Mouse (Mus musculus) CH12.LX (cell line): Measurements from ENCODE around the gene Kctd19. TPM values are rescaled to one million over a fixed set of nuclear protein-coding genes. Genes with fewer than 3 reads are reported as not detected.

Experiments
- DNase-seq: peaks from one replicate; pipeline ENCODE4 v3.0.0-alpha.2; 2013; ENCODE audit errors: extremely low read depth
- H3K27ac ChIP-seq: 2 replicates; pipeline ENCODE4 v1.5.1; 2012; ENCODE audit warnings: low read depth, mild to moderate bottlenecking, control low read depth, moderate library complexity; ENCODE audit not compliant: insufficient read depth
- H3K27me3 ChIP-seq: replicated peaks from 2 replicates; pipeline ENCODE3; 2012; ENCODE audit warnings: inconsistent platforms
- H3K36me3 ChIP-seq, 2 experiments: replicated peaks in 1 of 2; 2 replicates each; pipeline versions ENCODE3 to v1.6.1; 2012; ENCODE audit warnings: inconsistent platforms in 1 of 2, low read length in 1 of 2, mild to moderate bottlenecking in 1 of 2, mixed read lengths in 1 of 2, moderate library complexity in 1 of 2; ENCODE audit not compliant: control insufficient read depth in 1 of 2, insufficient read depth in 1 of 2
- H3K4me1 ChIP-seq, 2 experiments: 2 replicates each; pipeline ENCODE4 v1.6.1; 2012; ENCODE audit warnings: inconsistent platforms in 1 of 2, moderate library complexity in 1 of 2; ENCODE audit not compliant: insufficient read depth in 2 of 2, control insufficient read depth in 1 of 2
- H3K4me2 ChIP-seq: 2 replicates; pipeline ENCODE4 v1.6.1; 2012; ENCODE audit warnings: low read depth, mild to moderate bottlenecking, control low read depth; ENCODE audit not compliant: poor library complexity, insufficient read depth, severe bottlenecking
- H3K4me3 ChIP-seq, 3 experiments: fragments of 150-350 bp in 1 of 3; sonication (generic) in 1 of 3; replicated peaks in 1 of 3; 2 replicates each; pipeline versions ENCODE3 to v1.5.1; 2011 to 2012; ENCODE audit warnings: low read depth in 2 of 3, low read length in 2 of 3, mild to moderate bottlenecking in 2 of 3, moderate library complexity in 2 of 3, control low read depth in 1 of 3, improper control_type of control experiment in 1 of 3, inconsistent platforms in 1 of 3, mixed read lengths in 1 of 3; ENCODE audit not compliant: poor library complexity in 1 of 3
- H3K79me2 ChIP-seq: replicated peaks from 2 replicates; pipeline ENCODE4 v1.6.1; 2012; ENCODE audit warnings: mild to moderate bottlenecking, moderate library complexity; ENCODE audit not compliant: control insufficient read depth, poor library complexity, insufficient read depth, severe bottlenecking; ENCODE audit errors: extremely low read depth
- H3K9ac ChIP-seq: 2 replicates; pipeline ENCODE4 v1.6.1; 2012; ENCODE audit warnings: low read depth, mild to moderate bottlenecking, control low read depth, moderate library complexity; ENCODE audit not compliant: insufficient read depth
- H3K9me3 ChIP-seq: replicated peaks from 2 replicates; pipeline ENCODE3; 2012; ENCODE audit warnings: low read length, inconsistent platforms, mixed read lengths
- BHLHE40 ChIP-seq: IDR thresholded peaks from 2 replicates; pipeline ENCODE4 v1.6.1; 2011; ENCODE audit warnings: mild to moderate bottlenecking, low read depth, low read length, improper control_type of control experiment
- CHD2 ChIP-seq: IDR thresholded peaks from 2 replicates; pipeline ENCODE4 v1.6.1; 2011; ENCODE audit warnings: low read length, improper control_type of control experiment
- E2F4 ChIP-seq: IDR thresholded peaks from 2 replicates; pipeline ENCODE4 v1.6.1; 2011; ENCODE audit warnings: low read depth, low read length, improper control_type of control experiment; ENCODE audit not compliant: insufficient replicate concordance
- ELF1 ChIP-seq: IDR thresholded peaks from 2 replicates; pipeline ENCODE4 v1.6.1; 2014; ENCODE audit warnings: low read depth, mild to moderate bottlenecking, inconsistent platforms, low read length, improper control_type of control experiment
- EP300 ChIP-seq: IDR thresholded peaks from 2 replicates; pipeline ENCODE4 v1.6.1; 2011; ENCODE audit warnings: low read length, improper control_type of control experiment
- ETS1 ChIP-seq: conservative IDR thresholded peaks from 2 replicates; pipeline ENCODE4 v1.6.1; 2012; ENCODE audit warnings: low read depth, mild to moderate bottlenecking, inconsistent platforms, low read length, improper control_type of control experiment, moderate library complexity
- IRF4 ChIP-seq: IDR thresholded peaks from 2 replicates; pipeline ENCODE4 v1.6.1; 2014; ENCODE audit warnings: low read depth, mild to moderate bottlenecking, inconsistent platforms, low read length, improper control_type of control experiment
- JUN ChIP-seq: IDR thresholded peaks from 2 replicates; pipeline ENCODE4 v1.6.1; 2011; ENCODE audit warnings: low read depth, mild to moderate bottlenecking, low read length, improper control_type of control experiment, moderate library complexity; ENCODE audit not compliant: insufficient read depth
- JUND ChIP-seq: conservative IDR thresholded peaks from 2 replicates; pipeline ENCODE4 v1.6.1; 2011; ENCODE audit warnings: low read depth, low read length, improper control_type of control experiment
- MAFK ChIP-seq: IDR thresholded peaks from 2 replicates; pipeline ENCODE4 v1.6.1; 2011; ENCODE audit warnings: low read length, improper control_type of control experiment; ENCODE audit not compliant: insufficient replicate concordance
- MAX ChIP-seq: IDR thresholded peaks from 2 replicates; pipeline ENCODE4 v1.6.1; 2011; ENCODE audit warnings: low read length, improper control_type of control experiment
- MAZ ChIP-seq: IDR thresholded peaks from 2 replicates; pipeline ENCODE4 v1.6.1; 2012; ENCODE audit warnings: low read depth, mild to moderate bottlenecking, inconsistent platforms, low read length, improper control_type of control experiment, moderate library complexity
- MXI1 ChIP-seq: IDR thresholded peaks from 2 replicates; pipeline ENCODE4 v1.6.1; 2011; ENCODE audit warnings: mild to moderate bottlenecking, low read depth, low read length, improper control_type of control experiment
- MYC ChIP-seq: IDR thresholded peaks from 2 replicates; pipeline ENCODE4 v1.6.1; 2011; ENCODE audit warnings: low read depth, mild to moderate bottlenecking, improper control_type of control experiment, low read length
- NELFE ChIP-seq: IDR thresholded peaks from 2 replicates; pipeline ENCODE4 v1.6.1; 2011; ENCODE audit warnings: low read depth, low read length, improper control_type of control experiment
- SMC3 ChIP-seq: IDR thresholded peaks from 2 replicates; pipeline ENCODE4 v1.6.1; 2011; ENCODE audit warnings: low read depth, low read length, improper control_type of control experiment
- TBP ChIP-seq: conservative IDR thresholded peaks from 2 replicates; pipeline ENCODE4 v1.6.1; 2011; ENCODE audit warnings: low read depth, low read length, improper control_type of control experiment
- TCF12 ChIP-seq: IDR thresholded peaks from 2 replicates; pipeline ENCODE4 v1.6.1; 2014; ENCODE audit warnings: low read depth, mild to moderate bottlenecking, inconsistent platforms, low read length, improper control_type of control experiment
- UBTF ChIP-seq: IDR thresholded peaks from 2 replicates; pipeline ENCODE4 v1.6.1; 2012; ENCODE audit warnings: low read depth, mild to moderate bottlenecking, inconsistent platforms, low read length, improper control_type of control experiment, moderate library complexity
- ZKSCAN1 ChIP-seq: IDR thresholded peaks from 2 replicates; pipeline ENCODE4 v1.6.1; 2012; ENCODE audit warnings: low read depth, inconsistent platforms, low read length, improper control_type of control experiment, borderline replicate concordance
- ZMIZ1 ChIP-seq: IDR thresholded peaks from 2 replicates; pipeline ENCODE4 v1.6.1; 2012; ENCODE audit warnings: low read depth, mild to moderate bottlenecking, inconsistent platforms, low read length, improper control_type of control experiment
- ZNF384 ChIP-seq: IDR thresholded peaks from 2 replicates; pipeline ENCODE4 v1.6.1; 2012; ENCODE audit warnings: low read depth, low read length, improper control_type of control experiment, inconsistent platforms
- dilution Hi-C: fragments of 300-500 bp; cut with MboI; formaldehyde crosslinking; loops from 2 replicates; pipeline ENCODE4 v1.14.3; 2020; ENCODE audit warnings: low sequenced_read_pairs; ENCODE audit not compliant: extremely low pct_unique_long_range_greater_than_20kb, extremely low pct_ligation_motif_present
- in situ Hi-C: fragments of 300-500 bp; cut with MboI; formaldehyde crosslinking; loops from 3 replicates; pipeline ENCODE4 v1.14.3; 2019; ENCODE audit warnings: low sequenced_read_pairs, low pct_ligation_motif_present, low pct_unique_long_range_greater_than_20kb, mixed read lengths
- polyA plus RNA-seq: library from polyadenylated mRNA; unstranded; fragments of >175 nt; gene quantifications from 2 replicates; pipeline ENCODE4 v1.2.1, GENCODE M21; 2012; ENCODE audit warnings: low read depth; ENCODE audit not compliant: insufficient read length
- total RNA-seq, 2 experiments: library from RNA; depleted of rRNA; stranded (reverse); fragments of 300-350 nt in 1 of 2; fragments of >200 nt in 1 of 2; gene quantifications; 2 replicates each; pipeline ENCODE4 v1.2.3; 2012 to 2014

The Kctd19 gene
- total and polyA plus RNA-seq, 3 experiments: 0.08 TPM; not detected in 2

DNA sequence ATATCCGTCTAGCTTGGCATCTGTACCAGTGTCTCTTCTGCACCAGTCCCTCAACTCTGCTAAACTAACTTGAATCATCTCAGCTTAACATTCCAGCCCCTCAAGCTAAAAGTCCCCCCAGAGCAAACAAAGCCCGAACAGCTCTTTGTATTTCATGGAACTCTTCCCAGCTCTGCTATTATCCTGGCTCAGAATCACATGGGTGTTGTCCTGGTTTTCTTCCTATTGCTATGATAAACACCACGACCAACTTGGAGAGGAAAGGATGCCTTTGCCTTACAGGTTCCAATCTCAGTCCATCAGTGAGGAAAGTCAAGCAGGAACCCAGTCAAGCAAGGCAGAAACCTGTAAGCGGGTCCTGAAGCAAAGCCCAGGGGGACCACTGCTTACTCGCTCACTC, 20.2 kb upstream of the Kctd19 start:
- no peak overlapping the region for H3K27ac ChIP-seq
- H3K27me3 ChIP-seq: peaks cover 26% of the 10 kb centered on the region
- no peaks in the 10 kb centered on the region for H3K36me3 ChIP-seq
- H3K9me3 ChIP-seq: no peaks in the 10 kb centered on the region
- H3K4me1 ChIP-seq: no peaks in the 10 kb centered on the region
- no peak for TF ChIP-seq MAZ
- TF ChIP-seq SMC3: no peak
- TF ChIP-seq CHD2: no peak
- TF ChIP-seq ZKSCAN1: no peak
- no peak for TF ChIP-seq MAX
- no peak for TF ChIP-seq ZMIZ1
- no peak for TF ChIP-seq JUND
- no peak for TF ChIP-seq MYC
- TF ChIP-seq ETS1: no peak
- TF ChIP-seq IRF4: no peak
- no peak for TF ChIP-seq UBTF
- TF ChIP-seq TCF12: no peak
- TF ChIP-seq EP300: no peak
- TF ChIP-seq ELF1: no peak
- no peak for TF ChIP-seq MXI1
- TF ChIP-seq JUN: no peak
- TF ChIP-seq E2F4: no peak
- no peak for TF ChIP-seq BHLHE40
- no peak for TF ChIP-seq ZNF384
- TF ChIP-seq, all 38 proteins: peak for 0
- Histone ChIP-seq H3K79me2 (no peaks in the 10 kb centered on the region), H3K9ac (no peak overlapping the region), H3K4me3 (no peak overlapping the region), H3K4me2 (no peak overlapping the region)
- no peak for DNase-seq
- in situ Hi-C loops: no loop called here
- dilution Hi-C loops: no loop called here

DNA sequence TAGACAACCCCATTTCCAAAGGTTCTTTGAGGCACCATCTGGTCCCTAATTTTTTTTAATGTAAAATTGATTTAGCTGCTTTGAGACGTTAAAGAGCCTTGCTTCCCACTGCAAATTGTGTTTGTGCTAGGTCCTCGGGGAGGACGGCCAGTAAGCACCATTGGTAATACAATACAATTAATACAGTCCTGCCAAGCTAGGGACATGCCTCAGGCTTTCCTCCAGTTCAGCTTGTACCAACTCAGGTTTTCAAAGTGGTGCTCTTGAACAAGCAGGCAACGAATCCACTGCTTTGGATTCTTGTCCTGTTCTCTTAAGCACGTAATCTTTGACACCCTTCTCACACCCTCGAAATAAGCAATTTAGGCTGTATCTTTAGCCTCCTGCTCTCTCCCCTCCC, 19.7 kb upstream of the Kctd19 start:
- Histone ChIP-seq H3K4me3 (no peak overlapping the region), H3K9ac (no peak overlapping the region), H3K4me1 (no peaks in the 10 kb centered on the region), H3K27me3 (peaks cover 26% of the 10 kb centered on the region), H3K4me2 (no peak overlapping the region), H3K36me3 (no peaks in the 10 kb centered on the region), H3K27ac (no peak overlapping the region), H3K9me3 (no peaks in the 10 kb centered on the region), H3K79me2 (no peaks in the 10 kb centered on the region)
- dilution Hi-C loops (no loop called here), in situ Hi-C loops (no loop called here)
- no peak for DNase-seq
- TF ChIP-seq MAFK: no peak
- TF ChIP-seq TCF12: no peak
- no peak for TF ChIP-seq ZMIZ1
- TF ChIP-seq ZKSCAN1: no peak
- TF ChIP-seq CHD2: no peak
- no peak for TF ChIP-seq TBP
- no peak for TF ChIP-seq NELFE
